Mouse (Mus musculus) CD4-positive, CD25-positive, alpha-beta regulatory T cell, adult 4 months (primary cell): ENCODE data around the gene Wdr91. TPM values are rescaled to one million over a fixed set of nuclear protein-coding genes. Genes with fewer than 3 reads are reported as not detected.

Source experiments
- ATAC-seq: one replicate; pipeline ENCODE4 v1.8.0; 2017
- polyA plus RNA-seq, 2 experiments: library from polyadenylated mRNA; unstranded; fragments of 100-300 nt; shearing (Covaris generic); gene quantifications; one replicate each; pipeline ENCODE4 v1.2.1; 2017

Wdr91 gene
- polyA plus RNA-seq, 2 experiments from 2014 or later, result 20.0 to 30.1 TPM

DNA sequence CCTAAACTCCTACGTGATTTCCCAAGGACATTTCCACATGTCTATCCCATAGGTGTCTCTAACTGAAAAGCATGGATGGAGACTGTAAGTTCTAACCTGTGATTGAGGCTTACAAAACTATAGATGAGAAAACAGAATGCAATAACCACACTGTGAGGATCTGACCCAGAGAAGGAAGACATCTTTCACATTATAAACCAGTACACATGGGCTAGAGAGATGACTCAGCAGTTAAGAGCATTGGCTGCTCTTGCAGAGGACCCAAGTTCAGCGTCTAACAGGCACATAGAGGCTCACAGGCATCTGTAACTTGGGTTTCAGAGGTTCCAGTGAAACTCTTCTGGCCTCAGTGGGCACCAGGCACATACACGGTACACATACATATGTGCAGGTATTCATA lies 3.8 kb upstream of the Wdr91 start:
- no peak for ATAC-seq

DNA sequence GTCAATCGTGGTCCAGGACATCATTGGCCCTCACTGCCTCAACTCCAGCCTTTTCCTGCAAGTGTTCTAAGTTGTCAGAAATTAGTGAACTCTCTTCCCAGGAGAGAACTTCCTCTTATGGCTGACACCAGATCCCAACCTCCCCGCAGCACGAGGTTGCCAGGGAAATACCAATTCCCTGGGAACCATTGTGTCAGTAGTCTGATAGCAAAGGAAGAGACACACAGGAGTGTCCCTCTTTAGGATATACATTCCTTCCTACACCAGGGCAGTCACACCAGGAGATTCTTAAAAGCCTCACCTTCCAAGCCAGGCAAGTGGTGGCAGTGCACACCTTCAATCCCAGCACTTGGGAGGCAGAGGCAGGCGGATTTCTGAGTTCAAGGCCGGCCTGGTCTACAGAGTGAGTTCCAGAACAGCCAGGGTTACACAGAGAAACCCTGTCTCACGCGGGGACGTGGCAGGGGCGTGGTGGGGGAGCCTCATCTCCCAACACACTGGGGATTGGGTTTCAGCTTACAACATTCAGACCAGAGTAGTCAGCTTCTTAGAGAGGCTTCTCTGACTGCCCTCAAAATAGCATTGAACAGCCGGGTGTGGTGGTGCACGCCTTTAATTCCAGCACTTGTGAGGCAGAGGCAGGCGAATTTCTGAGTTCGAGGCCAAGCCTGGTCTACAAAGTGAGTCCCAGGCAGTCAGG lies 2.8 kb upstream of the Wdr91 start:
- ATAC-seq, result no peak

DNA sequence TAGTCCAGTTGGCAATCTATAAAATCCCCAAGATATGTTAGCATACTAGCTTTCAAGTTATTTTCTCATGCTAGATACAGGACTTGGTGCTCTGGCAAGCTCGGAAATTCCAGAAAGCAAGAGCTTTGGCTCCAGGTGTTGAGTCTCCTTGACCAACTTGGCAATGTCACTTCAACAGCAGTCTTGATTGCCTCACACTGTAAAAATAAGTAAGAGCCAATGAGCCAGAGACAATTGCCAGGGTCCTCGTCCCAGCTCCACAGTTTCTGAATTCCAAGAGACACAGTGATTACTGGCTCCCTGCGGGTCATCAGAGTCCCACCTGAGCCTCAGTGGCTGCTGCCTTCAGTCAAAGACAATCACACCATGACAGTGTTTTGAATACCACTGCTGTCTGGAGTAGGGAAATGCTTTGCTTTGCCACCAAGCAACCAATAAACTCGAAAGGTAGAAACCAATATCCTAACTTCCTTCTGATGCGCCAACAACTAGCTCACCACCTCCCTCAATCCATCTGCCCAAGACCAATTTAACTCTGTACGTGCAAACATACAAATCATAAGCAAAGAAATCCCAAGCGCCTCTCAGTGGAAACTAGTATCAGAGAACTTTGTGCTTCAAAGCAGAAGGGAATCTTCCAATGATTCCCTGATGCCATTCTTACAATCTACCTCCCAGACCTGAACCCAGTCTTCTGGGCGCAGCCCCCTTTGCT lies 888 bp downstream of the Wdr91 start:
- no peak for ATAC-seq

DNA sequence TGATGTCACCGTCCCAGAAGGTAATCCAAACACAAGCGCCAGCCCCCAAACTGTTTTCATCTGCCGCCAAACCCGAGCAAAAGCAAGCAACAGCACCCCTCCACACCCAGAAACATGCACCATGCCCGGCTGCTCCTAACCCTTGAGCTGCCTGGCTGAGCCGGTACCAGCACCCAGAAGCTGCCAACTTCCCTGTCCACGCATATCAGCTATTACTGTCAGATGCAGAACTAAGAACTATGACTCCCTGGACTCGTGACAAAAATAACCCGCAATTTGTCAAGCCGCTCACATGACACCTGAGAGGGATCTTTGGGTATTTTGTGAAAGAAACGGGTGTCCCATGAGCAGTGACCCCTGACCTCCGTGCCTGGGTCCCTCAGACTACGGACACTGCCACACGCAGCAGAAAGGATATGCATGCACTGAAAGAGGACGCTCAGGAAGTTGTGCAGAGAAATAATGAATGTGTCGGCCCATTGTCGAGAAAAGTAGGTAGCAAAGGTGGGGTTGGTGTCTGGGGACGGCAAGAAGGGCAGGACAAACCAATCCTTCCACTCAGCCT lies 2.9 kb downstream of the Wdr91 start:
- ATAC-seq, result no peak

DNA sequence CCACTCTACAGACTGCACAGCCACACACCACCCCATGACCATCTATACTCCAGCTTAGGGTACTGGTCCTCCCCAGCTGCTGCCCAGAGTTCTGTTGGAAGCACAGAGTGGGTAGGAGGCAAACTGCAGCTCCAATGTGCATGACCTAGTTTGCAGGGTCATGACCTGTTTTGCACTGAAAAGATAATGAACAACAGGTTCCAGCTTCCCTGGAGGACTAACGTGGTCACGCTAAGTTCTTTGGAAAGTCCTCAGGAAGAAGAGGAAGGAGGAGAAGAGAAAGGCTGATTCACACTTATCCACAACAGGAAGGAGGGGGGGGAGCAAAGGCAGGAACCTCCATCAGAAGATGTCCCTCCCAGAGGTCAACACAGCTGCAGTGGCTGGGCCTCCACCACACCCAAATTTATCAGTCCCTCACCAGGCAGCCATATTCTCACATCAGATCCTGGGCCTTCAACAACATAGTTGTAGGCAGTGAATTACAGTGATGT lies 3.5 kb downstream of the Wdr91 start:
- ATAC-seq, result no peak

DNA sequence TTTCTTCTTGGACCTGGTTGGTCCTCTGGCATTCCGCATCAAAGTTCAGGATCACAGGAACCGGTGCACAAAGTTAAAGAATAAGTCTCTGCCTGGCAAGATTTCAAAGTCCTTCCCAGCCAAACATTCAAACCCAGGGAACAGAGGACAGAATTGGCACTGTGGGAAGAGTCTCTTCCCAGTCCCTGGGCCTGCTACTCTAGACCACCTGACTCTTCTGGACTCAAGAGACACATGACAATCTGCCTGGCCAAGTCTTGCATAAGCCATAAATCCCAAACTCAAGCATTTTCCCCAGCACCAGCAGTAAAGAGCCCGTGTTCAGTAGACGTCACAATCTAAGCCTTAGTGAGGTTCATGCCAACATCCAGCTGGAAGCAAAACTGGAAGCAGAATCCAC lies 4.0 kb downstream of the Wdr91 start:
- ATAC-seq, result no peak

DNA sequence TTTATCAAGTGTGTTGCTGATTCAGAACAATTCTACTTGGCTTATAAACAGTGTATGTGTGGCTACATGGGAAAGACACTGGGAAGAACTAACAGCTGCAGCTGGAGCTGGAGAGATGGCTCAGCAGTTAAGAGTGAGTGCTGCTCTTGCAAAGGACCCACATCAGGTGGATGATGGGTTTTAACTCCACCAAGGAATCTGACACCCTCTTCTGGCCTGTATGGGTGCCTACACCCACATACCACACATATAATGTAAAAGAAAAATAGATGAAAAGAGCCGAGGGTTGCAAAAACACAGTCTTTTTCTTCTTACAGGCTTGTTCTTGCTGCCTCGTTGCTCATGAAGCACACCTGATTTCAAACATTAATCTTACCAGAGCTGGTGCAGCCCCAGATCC lies 4.6 kb downstream of the Wdr91 start:
- no peak for ATAC-seq

DNA sequence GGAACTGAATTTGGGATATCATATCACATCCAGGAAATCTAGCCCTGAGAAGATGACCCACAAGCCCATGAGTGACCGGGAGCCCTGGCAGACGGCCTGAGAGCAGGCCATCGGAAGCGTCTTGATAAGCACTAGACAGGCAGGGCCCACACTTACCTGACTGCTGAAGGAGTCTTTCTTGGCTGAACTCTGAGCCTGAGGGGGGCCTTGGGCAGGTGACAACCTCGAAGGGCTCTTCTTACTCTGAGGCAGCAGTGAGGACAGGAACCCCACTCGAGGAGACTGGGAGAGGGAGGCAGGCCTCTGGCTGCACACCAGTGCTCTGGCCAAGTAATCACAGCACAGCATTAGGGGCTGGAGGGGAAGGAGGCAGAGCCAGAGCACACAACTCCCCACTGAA lies 6.3 kb downstream of the Wdr91 start:
- ATAC-seq, result no peak

DNA sequence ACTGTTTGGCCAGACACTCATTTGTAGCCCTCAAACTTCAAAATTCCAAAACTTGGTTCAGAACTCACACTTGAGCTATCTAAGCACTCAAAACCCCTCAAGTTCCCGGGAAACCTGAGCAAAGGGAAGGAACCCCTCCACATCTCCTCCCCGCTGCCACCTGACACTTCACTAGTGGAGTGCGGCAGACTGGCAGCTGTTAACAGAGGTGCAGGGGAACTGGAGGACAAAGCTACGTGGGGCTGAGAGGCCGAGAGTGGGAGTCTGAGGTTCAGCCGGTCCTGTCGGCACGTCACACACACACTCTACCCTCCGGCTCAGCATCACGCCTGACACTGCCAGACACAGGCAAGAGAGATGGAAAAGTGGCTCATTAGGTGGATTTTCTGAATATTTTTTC lies 6.8 kb downstream of the Wdr91 start:
- no peak for ATAC-seq

DNA sequence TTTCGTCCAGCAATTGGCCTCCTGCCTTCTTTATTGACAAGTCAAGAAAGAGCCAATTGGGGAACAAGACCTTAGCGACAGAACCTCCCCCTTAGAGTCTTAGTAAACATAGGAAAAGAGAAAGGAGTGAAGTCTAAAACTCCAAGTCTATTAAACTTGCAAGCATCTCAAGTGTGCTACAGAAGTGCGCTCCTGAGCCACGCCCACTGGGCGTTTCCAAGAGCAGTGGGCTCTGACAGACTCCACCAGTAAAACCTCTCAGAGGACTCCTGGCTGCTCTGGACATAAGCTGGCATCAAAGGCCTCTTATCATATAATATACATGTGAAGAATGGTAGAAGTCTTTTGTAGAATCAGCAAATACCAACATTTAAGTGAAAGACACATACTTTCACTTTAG lies 7.2 kb downstream of the Wdr91 start:
- ATAC-seq, result no peak

DNA sequence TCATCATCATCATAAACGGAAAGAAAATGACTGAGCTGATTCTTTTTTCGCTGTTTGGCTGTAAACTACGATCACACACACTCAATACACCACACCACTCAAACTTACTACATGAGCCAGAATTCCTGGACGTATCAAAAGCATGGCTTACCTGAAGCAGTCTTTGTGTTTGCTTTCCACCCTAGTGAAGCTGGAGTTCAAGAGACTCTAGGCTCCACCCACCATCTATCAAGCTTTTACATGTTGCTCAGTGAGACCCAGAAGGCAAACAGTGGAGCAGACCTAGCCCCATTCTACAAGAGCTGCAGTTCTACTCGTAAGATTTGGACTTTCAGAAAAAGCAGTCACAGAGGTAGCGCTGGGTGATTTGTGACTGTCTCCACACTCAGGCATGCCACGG lies 8.1 kb downstream of the Wdr91 start:
- peak; percentile 50 for ATAC-seq

DNA sequence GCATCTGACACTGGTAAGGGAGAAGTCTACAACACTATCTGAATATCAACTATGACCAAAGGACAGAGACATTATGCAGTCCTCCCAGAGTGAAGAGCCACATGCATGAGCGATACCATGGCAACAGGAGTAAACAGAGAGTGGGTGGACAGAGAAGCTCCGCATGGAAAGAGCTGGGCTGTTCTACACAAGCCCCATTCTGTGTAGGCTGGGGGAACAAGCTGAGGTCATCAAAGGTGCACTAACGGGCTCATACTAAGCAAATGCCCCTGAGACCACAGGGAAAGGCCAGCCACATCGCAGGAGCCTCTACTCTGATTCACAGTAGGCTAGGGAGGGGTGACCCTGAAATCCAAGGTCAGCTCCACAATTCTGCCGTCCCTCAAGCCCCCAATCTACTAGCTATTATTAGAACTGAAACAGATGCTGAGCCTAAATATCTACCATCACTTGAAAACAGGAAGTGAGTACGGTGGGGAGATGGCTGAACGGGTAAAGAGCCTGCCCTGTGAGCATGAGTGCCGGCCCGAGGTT lies 8.7 kb downstream of the Wdr91 start:
- peak; percentile 70 for ATAC-seq

DNA sequence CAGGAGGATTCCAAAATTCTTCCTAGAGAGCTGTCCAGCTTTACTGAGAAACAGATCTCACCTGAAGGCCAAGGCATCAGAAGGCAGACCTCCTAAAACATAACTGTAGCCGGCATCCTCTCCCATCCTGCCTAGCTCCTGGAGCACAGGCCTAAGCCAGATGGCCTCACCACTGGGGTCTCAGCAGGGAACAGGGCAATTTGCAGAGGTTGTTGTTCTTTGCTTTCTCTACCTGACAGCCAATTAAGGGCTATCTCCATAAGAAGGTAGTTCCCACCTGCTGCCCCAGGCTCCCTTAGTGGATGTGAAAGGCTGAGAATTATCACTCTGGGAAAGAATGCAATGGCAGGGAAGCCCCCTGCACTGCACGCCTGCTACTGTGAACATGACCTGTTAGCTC lies 9.7 kb downstream of the Wdr91 start:
- ATAC-seq, result no peak

DNA sequence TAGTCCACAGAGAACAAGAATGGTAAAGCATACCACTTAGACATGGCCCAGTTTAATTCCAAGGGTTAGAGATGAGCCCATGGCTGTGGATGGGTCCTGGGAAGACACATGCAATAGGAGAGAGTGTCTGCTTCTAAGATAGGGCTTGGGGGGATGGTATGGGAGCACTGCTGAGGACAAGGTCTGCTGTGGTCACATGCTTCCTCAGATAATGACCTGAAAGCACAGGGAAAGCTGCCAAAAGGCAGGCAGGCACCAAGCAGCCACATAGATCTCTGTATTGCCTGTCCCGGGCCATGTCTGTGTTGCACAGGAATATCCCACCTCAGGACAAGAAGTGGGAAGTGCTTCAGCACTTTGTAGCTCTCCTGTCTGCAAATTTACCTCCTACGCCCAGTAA lies 11.5 kb downstream of the Wdr91 start:
- ATAC-seq, result no peak

DNA sequence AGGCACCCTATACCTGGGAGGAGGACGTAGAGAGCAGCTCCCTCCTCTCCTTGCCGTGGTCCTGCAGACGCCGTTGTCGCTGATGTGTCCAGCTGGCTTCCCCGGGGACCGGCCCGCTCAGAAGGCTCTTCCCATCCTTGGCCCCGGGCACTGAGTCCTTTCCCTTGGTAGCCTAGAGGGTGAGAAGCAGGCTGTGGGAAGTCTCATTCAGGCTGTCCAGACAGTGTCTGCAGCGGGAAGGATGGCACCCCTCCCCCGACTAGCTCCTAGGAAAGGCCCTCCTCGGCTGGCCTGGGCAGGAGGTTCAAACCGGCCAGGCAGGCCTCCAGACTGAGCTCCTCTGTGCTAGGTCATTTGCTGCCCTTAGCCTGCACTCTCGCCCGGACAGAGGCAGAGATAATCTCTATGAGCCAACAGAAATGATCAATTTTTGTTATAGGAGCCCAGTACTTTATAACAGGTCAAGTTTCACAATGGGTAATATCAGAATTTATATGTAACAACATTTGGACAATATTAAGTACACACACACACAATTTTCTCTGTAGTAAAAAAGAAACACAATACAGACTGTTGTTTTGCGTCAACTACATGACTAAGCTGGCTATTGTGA lies 14.4 kb downstream of the Wdr91 start:
- no peak for ATAC-seq

DNA sequence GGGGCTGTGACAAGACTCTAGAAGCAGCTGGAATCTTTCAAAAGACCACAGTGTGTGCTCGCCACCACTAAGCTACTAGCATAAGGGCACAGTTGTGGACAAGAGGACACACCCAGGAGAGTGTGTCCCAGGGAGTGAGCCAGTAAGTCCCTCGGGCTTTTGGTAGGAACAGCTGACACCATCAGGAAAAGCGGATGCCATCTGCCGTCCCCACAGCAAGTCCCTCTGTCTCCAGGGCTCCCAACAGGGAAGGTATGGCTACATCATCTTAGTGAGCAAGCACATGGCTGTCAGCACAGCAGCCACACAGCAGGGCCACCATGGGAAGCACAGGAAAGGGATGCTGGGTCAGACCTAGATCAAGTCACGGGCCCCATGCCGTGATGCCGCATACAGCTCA lies 15.1 kb downstream of the Wdr91 start:
- ATAC-seq, result no peak

DNA sequence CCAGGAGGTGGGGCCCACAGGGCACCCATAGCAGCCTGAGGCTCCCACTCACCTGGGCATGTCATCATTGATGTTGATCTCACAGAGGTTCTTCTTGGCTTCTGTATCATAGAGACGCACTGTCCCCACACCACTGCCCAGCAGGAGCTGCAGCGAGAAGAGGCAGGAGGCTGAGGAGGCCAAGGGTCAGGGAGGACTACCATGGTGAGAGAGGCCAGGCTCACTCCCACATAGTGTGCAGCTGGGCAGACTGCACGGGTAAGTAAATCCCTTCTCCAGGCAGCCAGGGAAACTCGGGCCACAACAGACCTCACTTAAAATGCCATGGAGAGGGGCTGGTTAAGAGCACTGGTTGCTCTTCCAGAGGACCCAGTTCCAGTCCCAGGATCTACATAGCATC lies 21.5 kb downstream of the Wdr91 start:
- no peak for ATAC-seq

DNA sequence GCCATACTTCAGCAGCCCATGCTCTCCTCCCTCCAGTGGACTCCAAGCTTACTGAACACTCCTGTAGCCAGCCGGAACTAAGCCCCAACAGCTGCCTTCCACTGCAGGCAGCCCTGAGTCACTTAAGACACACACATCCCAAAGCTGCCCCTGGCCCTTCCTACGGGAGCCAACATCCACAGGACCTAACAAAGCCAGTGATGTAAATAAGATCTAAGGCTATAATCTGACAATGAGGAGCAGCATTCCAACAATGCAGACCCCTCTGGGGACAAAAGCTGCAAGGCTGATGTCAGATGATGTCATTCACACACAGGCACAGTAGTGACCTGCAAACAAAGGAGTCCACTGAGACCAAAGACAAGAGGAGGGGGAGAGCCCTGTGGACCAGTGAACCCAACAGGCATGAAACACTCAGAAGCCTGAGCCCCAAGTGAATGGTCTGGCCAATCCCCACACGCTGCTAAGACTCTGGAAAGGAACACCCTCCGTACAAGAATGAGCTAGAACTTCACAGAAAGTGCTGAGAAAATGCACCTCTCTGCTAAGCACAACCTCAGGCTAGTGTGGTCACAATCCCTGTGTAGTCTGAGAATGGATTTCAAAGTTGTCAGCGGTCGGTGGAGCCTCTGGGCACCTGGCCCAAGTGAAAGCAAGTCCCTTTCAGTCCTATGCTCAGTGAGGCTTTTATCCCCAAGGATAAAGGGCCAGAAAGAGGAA lies 23.4 kb downstream of the Wdr91 start:
- no peak for ATAC-seq

DNA sequence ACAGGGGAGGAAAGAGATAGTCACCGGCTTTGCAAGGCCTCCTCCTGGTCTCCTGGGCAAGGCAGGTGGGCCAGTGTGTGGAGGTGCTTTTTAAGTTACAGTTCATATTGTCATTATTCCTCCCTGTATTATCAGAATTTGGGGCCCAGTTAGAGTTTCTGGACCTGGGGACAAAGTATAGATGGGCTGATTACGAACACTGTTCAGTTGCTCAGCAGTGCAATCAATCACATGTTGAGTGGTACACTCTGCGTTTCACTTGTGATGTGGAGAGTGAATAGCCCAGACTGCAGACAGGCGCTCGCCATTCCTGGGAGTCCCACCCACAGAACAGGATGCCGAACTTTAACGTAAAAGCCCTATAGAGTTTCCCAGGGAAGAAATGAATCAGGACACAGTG lies 26.0 kb downstream of the Wdr91 start:
- ATAC-seq, result no peak

DNA sequence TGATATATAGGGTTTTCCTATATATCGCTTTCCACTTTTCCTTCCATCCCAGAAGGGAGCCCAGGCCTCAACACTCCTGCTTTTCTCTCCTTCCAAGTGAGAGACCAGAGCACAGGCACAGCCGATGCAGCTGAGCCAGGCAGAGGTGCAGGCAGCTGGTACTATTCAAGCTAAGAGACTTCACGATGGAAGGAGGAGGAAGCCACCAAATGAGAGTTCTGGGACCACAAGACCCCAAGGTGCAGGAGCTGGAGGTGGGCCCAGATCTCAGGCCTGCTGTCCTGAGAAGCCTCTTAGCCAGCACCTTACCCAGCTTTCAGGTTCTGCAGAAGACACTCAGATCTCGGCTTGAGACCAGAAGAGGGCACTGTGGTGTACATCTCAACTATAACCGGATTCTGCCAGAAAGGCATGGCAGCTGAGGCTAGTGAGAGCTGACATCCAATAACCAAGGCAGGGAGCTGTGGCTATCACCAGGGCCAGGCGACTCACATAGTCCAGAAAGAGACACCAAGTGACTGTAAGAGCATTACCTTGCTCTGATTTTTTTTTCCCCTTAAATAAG lies 30.7 kb downstream of the Wdr91 start:
- ATAC-seq, result peak; percentile 12

DNA sequence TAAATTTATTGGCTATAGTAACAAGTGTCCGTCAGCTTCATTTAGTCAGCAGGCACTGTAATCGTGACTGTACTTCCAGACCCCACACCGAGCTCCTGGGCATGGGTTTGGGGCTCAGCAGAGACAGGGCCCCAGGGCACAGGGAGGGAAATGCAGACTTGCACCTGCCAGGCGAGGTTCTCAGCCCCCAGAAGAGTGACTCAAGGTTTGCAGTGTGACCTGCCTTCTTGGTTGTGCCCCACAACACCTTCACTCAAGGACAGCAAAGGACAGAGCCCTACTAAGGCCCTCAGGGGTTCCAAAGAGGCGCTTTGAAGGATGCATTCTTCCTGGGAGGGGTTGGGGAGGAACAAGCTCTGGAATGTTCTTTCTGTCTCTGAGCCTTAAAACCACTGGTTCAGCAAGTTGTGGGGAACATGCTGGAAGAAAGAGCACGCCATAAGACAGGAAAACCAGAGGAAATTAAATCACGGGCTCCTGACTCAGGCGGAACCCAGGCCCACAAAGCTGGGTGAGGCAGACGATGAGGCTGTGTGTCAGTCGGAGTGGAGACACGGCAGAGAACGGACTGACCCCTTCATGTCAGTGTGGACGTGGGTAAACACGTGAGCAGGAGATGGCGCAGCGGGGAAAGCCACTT lies 31.5 kb downstream of the Wdr91 start:
- ATAC-seq, result no peak
